Mouse (Mus musculus) MEL (cell line): ENCODE data around the gene Prps1. TPM values are rescaled to one million over a fixed set of nuclear protein-coding genes. Genes with fewer than 3 reads are reported as not detected.
"Not testable (repeated sequence)": the region's sequence is repeated elsewhere in the genome, so short reads cannot be mapped to it uniquely, and the experiment has no call there.

ENCODE experiments used
- DNase-seq: peaks from one replicate; pipeline ENCODE4 v3.0.0; 2011; ENCODE audit warnings: low read depth, low spot score
- H3K27ac ChIP-seq: 2 replicates; pipeline ENCODE4 v1.5.1; 2012; ENCODE audit warnings: low read depth, mild to moderate bottlenecking, control low read depth, low read length, moderate library complexity; ENCODE audit not compliant: control insufficient read depth
- H3K27me3 ChIP-seq, 2 experiments: fragments of 150-350 bp in 1 of 2; sonication (generic) in 1 of 2; 2 replicates each; pipeline ENCODE4 v1.6.1; 2012; ENCODE audit warnings: low read length in 2 of 2, mild to moderate bottlenecking in 2 of 2, improper control_type of control experiment in 1 of 2, moderate library complexity in 1 of 2; ENCODE audit not compliant: insufficient read depth in 2 of 2, control insufficient read depth in 1 of 2
- H3K36me3 ChIP-seq, 2 experiments: 2 replicates each; pipeline ENCODE4 v1.6.1; 2012 to 2014; ENCODE audit warnings: low read length in 2 of 2, improper control_type of control experiment in 1 of 2, inconsistent platforms in 1 of 2, mild to moderate bottlenecking in 1 of 2; ENCODE audit not compliant: insufficient read depth in 2 of 2, control insufficient read depth in 1 of 2
- H3K4me1 ChIP-seq, 2 experiments: fragments of 150-350 bp in 1 of 2; sonication (generic) in 1 of 2; 2 replicates each; pipeline ENCODE4 v1.6.1; 2012; ENCODE audit warnings: low read length in 2 of 2, improper control_type of control experiment in 1 of 2, mild to moderate bottlenecking in 1 of 2; ENCODE audit not compliant: insufficient read depth in 2 of 2, control insufficient read depth in 1 of 2
- H3K4me3 ChIP-seq, 2 experiments: fragments of 150-350 bp in 1 of 2; sonication (generic) in 1 of 2; 2 replicates each; pipeline ENCODE4 v1.5.1; 2012; ENCODE audit warnings: low read depth in 2 of 2, low read length in 2 of 2, mild to moderate bottlenecking in 2 of 2, moderate library complexity in 2 of 2, control low read depth in 1 of 2, improper control_type of control experiment in 1 of 2; ENCODE audit not compliant: control insufficient read depth in 1 of 2, insufficient read depth in 1 of 2
- H3K79me2 ChIP-seq: 2 replicates; pipeline ENCODE4 v1.6.1; 2012; ENCODE audit warnings: mild to moderate bottlenecking, low read length, moderate library complexity; ENCODE audit not compliant: control insufficient read depth, poor library complexity, insufficient read depth
- H3K9ac ChIP-seq: 2 replicates; pipeline ENCODE4 v1.6.1; 2012; ENCODE audit warnings: low read depth, mild to moderate bottlenecking, control low read depth, low read length, moderate library complexity; ENCODE audit not compliant: control insufficient read depth, poor library complexity, severe bottlenecking
- H3K9me3 ChIP-seq: fragments of 150-350 bp; sonication (generic); replicated peaks from 2 replicates; pipeline ENCODE4 v1.6.1; 2012; ENCODE audit warnings: mild to moderate bottlenecking, low read length, improper control_type of control experiment, moderate library complexity; ENCODE audit not compliant: insufficient read depth
- EP300 ChIP-seq, 2 experiments: IDR thresholded peaks; 2 replicates each; pipeline ENCODE4 v1.6.1; 2011; ENCODE audit warnings: improper control_type of control experiment in 2 of 2, low read length in 2 of 2, low read depth in 1 of 2, mild to moderate bottlenecking in 1 of 2
- ETS1 ChIP-seq: IDR thresholded peaks from 2 replicates; pipeline ENCODE4 v1.6.1; 2012; ENCODE audit warnings: low read depth, mild to moderate bottlenecking, inconsistent platforms, low read length, improper control_type of control experiment, moderate library complexity
- GABPA ChIP-seq: IDR thresholded peaks from 2 replicates; pipeline ENCODE4 v1.6.1; 2012; ENCODE audit warnings: low read depth, mild to moderate bottlenecking, inconsistent platforms, low read length, improper control_type of control experiment, moderate library complexity
- GATA1 ChIP-seq: IDR thresholded peaks from 2 replicates; pipeline ENCODE4 v1.6.1; 2011; ENCODE audit warnings: low read depth, low read length, improper control_type of control experiment
- JUND ChIP-seq: IDR thresholded peaks from 2 replicates; pipeline ENCODE4 v1.6.1; 2011; ENCODE audit warnings: low read depth, mild to moderate bottlenecking, improper control_type of control experiment, low read length
- MAX ChIP-seq: IDR thresholded peaks from 2 replicates; pipeline ENCODE4 v1.6.1; 2011; ENCODE audit warnings: low read length, improper control_type of control experiment
- MEF2A ChIP-seq: IDR thresholded peaks from 2 replicates; pipeline ENCODE4 v1.6.1; 2014; ENCODE audit warnings: low read depth, mild to moderate bottlenecking, inconsistent platforms, low read length, improper control_type of control experiment; ENCODE audit not compliant: poor library complexity, insufficient replicate concordance, severe bottlenecking; ENCODE audit errors: extremely low read depth
- MXI1 ChIP-seq: IDR thresholded peaks from 2 replicates; pipeline ENCODE4 v1.6.1; 2011; ENCODE audit warnings: mild to moderate bottlenecking, low read depth, low read length, improper control_type of control experiment
- MYB ChIP-seq: IDR thresholded peaks from 2 replicates; pipeline ENCODE4 v1.6.1; 2011; ENCODE audit warnings: mild to moderate bottlenecking, low read depth, low read length, improper control_type of control experiment
- POLR2A ChIP-seq, 2 experiments: IDR thresholded peaks; 2 replicates each; pipeline ENCODE4 v1.6.1; 2011 to 2012; ENCODE audit warnings: low read length in 2 of 2, mild to moderate bottlenecking in 2 of 2, control low read depth in 1 of 2, improper control_type of control experiment in 1 of 2, low read depth in 1 of 2, moderate library complexity in 1 of 2; ENCODE audit not compliant: control insufficient read depth in 1 of 2, insufficient read depth in 1 of 2, poor library complexity in 1 of 2
- POLR2AphosphoS2 ChIP-seq: IDR thresholded peaks from 2 replicates; pipeline ENCODE4 v1.6.1; 2011; ENCODE audit warnings: low read length, improper control_type of control experiment
- RCOR1 ChIP-seq: IDR thresholded peaks from 2 replicates; pipeline ENCODE4 v1.6.1; 2012; ENCODE audit warnings: low read depth, mild to moderate bottlenecking, inconsistent platforms, low read length, improper control_type of control experiment
- SIN3A ChIP-seq: IDR thresholded peaks from 2 replicates; pipeline ENCODE4 v1.6.1; 2012; ENCODE audit warnings: low read length, improper control_type of control experiment, inconsistent platforms
- SMC3 ChIP-seq: IDR thresholded peaks from 2 replicates; pipeline ENCODE4 v1.6.1; 2011; ENCODE audit warnings: low read depth, low read length, improper control_type of control experiment
- USF2 ChIP-seq, 2 experiments: IDR thresholded peaks; 2 replicates each; pipeline ENCODE4 v1.6.1; 2011 to 2012; ENCODE audit warnings: improper control_type of control experiment in 2 of 2, low read length in 2 of 2, borderline replicate concordance in 1 of 2, inconsistent platforms in 1 of 2, low read depth in 1 of 2, mild to moderate bottlenecking in 1 of 2; ENCODE audit not compliant: insufficient read depth in 1 of 2
- ZNF384 ChIP-seq: IDR thresholded peaks from 2 replicates; pipeline ENCODE4 v1.6.1; 2012; ENCODE audit warnings: low read depth, mild to moderate bottlenecking, inconsistent platforms, low read length, improper control_type of control experiment
- polyA plus RNA-seq, 2 experiments: library from polyadenylated mRNA; stranded (reverse) in 1 of 2; unstranded in 1 of 2; fragments of >175 nt in 1 of 2; fragments of >200 nt in 1 of 2; gene quantifications; 2 replicates each; pipeline versions ENCODE4 v1.2.1 to v1.2.4; 2012; ENCODE audit warnings: low replicate concordance in 2 of 2, low read depth in 1 of 2; ENCODE audit not compliant: insufficient read length in 2 of 2, insufficient read depth in 1 of 2, missing spikeins in 1 of 2
- total RNA-seq: library from RNA; depleted of rRNA; stranded (reverse); fragments of 300-350 nt; gene quantifications from 2 replicates; pipeline ENCODE4 v1.2.3, GENCODE M21; 2012

Prps1 gene
- total and polyA plus RNA-seq, 3 experiments: 113 to 172 TPM; not detected in 1

DNA sequence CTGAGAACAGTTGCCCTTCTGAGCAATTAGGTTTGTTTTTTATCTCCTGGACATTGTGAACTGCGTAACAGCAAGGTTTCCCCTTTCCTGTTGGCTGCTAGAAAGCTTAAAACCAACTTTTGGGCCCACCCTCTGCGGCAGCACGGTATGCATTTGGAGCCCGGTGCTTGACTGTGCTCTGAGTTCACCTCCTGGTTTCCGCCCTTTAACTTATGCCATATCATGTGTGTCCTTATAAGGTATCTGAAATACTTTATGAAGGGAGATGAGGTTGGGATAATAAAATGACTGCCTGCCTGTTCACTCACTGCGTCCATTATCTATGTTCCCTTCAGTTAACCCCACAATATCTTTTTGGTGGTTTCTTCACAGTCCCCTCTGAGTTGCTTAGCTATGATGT is 37.8 kb downstream of the Prps1 start (continued):
- TF ChIP-seq MXI1 (no peak), JUND (no peak), SIN3A (no peak; the same call in 1 of the 2 replicates), RCOR1 (peak; percentile 15; the same call in 1 of the 2 replicates), USF2 (IDR thresholded peaks at IDR 0.05; ENCODE audit: borderline replicate concordance in 1 of 2, insufficient read depth in 1 of 2, low read depth in 1 of 2, low read length in 2 of 2) (no peak), GABPA (no peak), POLR2A (IDR thresholded peaks at IDR 0.05; ENCODE audit: control insufficient read depth in 1 of 2, insufficient read depth in 1 of 2, low read depth in 1 of 2, low read length in 2 of 2, poor library complexity in 1 of 2) (no peak), ZNF384 (no peak), MEF2A (no peak), MAX (peak; percentile 45; the same call in 1 of the 2 replicates), SMC3 (no peak)

- H3K4me1 ChIP-seq: peaks cover 27 to 46% of the 10 kb centered on the region in 2 experiments
- peaks cover 0 to 37% of the 10 kb centered on the region in 2 experiments; a peak in 2 of 4 replicates for H3K36me3 ChIP-seq
- not testable (repeated sequence) for H3K79me2 ChIP-seq, H3K4me3 ChIP-seq, H3K27me3 ChIP-seq, H3K9me3 ChIP-seq, H3K9ac ChIP-seq, H3K27ac ChIP-seq
- DNase-seq: peak; percentile 60
- TF ChIP-seq EP300 (IDR thresholded peaks at IDR 0.05; ENCODE audit: low read depth in 1 of 2, low read length in 2 of 2) (peak in 1 of 2 experiments; percentile 10; a peak in 1 of 4 replicates), ZNF384 (peak; percentile 69), ETS1 (peak; percentile 54; the same call in 1 of the 2 replicates), GATA1 (peak; percentile 37; the same call in 1 of the 2 replicates)
- TF ChIP-seq, all 39 proteins: peak for 4; not testable (repeated sequence) for 35
Observed at GRCm38 (mm10) chrX:140498431-140498830, 42.0 kb downstream of the Prps1 start.

DNA sequence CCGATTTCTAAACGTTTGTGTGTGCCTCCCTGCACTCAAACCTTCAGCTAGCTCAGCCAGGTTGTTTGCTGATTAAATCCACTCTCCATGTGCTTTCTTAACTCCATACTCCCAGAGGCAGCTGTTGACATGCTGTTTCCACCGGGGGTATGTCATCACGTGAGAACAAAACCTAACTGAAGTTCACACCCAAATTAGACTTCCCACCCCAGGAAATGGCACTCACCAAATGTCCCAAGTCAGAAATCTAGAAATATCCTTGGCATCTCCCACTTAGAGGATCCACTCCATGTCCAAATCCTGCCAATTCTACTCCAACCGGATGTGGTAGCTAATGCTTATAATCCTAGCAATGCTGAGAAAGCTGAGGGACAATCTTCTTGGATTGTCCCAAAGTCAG is 43.9 kb downstream of the Prps1 start:
- H3K4me1 ChIP-seq: peaks cover 28 to 42% of the 10 kb centered on the region in 2 experiments
- H3K27ac ChIP-seq: no peak overlapping the region
- no peaks in the 10 kb centered on the region for H3K79me2 ChIP-seq
- H3K9ac ChIP-seq: no peak overlapping the region
- H3K36me3 ChIP-seq: peaks cover 0 to 39% of the 10 kb centered on the region in 2 experiments; a peak in 2 of 4 replicates
- H3K4me3 ChIP-seq: no peak overlapping the region
- no peaks in the 10 kb centered on the region for H3K9me3 ChIP-seq
- DNase-seq: no peak
- TF ChIP-seq MYB (no peak), POLR2AphosphoS2 (no peak)
- H3K27me3 ChIP-seq: no peaks in the 10 kb centered on the region
